Mouse (Mus musculus): Measurements from ENCODE around the gene Efhc1.

DNA sequence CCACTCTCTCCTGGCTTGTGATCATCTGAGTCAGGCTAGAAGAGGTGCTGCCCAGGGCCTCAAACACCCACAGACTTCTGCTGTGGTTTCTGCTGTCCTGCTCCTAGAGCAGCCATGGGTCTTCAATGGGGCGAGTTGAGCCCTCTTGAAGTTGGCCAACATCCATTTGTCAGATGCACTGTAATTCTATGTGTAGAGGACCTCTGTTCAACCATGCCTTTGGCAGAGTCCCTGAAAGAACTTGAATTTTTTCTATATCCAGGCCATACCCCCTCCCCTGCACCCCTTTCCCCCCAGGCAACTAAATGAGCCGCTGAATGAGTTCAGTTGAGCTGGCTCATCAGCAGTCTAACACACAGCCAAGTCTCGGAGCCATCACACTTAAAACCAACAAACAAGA, 88.1 kb downstream of the Efhc1 start:
- TF ChIP-seq CTCF (IDR thresholded peaks at IDR 0.05; ENCODE audit: extremely low read depth, insufficient read depth, insufficient read length, insufficient replicate concordance) (no peak), POLR2A (IDR thresholded peaks at IDR 0.05; ENCODE audit: low read depth, low read length) (no peak)
